Mouse (Mus musculus) midbrain, embryonic 11.5 days (tissue): ENCODE data around the gene Rpl36. TPM values are rescaled to one million over a fixed set of nuclear protein-coding genes. Genes with fewer than 3 reads are reported as not detected.
"Not testable (repeated sequence)": the region's sequence is repeated elsewhere in the genome, so short reads cannot be mapped to it uniquely, and the experiment has no call there.

ENCODE experiments used
- ATAC-seq: fragments of 200-750 bp; cut with Nextera tagmentation; 2 replicates; pipeline ENCODE4 v1.8.0; 2017; ENCODE audit warnings: moderate TSS enrichment, moderate library complexity; ENCODE audit not compliant: low FRiP score
- DNase-seq: peaks from one replicate; pipeline ENCODE4 v3.0.0; 2015; ENCODE audit warnings: low spot score; ENCODE audit errors: missing footprints
- H3K27ac ChIP-seq: fragments of 300-500 bp; sonication (generic); 2 replicates; pipeline ENCODE4 v1.5.1; 2014; ENCODE audit warnings: low read depth, low read length
- H3K27me3 ChIP-seq: fragments of 300-500 bp; sonication (generic); 2 replicates; pipeline ENCODE4 v1.6.1; 2014; ENCODE audit warnings: mild to moderate bottlenecking, low read length, moderate library complexity, mixed read lengths; ENCODE audit not compliant: control insufficient read depth, insufficient read depth
- H3K36me3 ChIP-seq: fragments of 300-500 bp; sonication (generic); 2 replicates; pipeline ENCODE4 v1.6.1; 2014; ENCODE audit warnings: mild to moderate bottlenecking, low read length, moderate library complexity, mixed read lengths; ENCODE audit not compliant: control insufficient read depth, insufficient read depth
- H3K4me1 ChIP-seq: fragments of 300-500 bp; sonication (generic); 2 replicates; pipeline ENCODE4 v1.6.1; 2014; ENCODE audit warnings: low read length; ENCODE audit not compliant: control insufficient read depth, insufficient read depth
- H3K4me2 ChIP-seq: fragments of 300-500 bp; sonication (generic); 2 replicates; pipeline ENCODE4 v1.6.1; 2014; ENCODE audit warnings: mild to moderate bottlenecking, moderate library complexity
- H3K4me3 ChIP-seq: fragments of 300-500 bp; sonication (generic); 2 replicates; pipeline ENCODE4 v1.5.1; 2014; ENCODE audit warnings: low read depth, low read length
- H3K9ac ChIP-seq: fragments of 300-500 bp; sonication (generic); 2 replicates; pipeline ENCODE4 v1.6.1; 2014; ENCODE audit warnings: low read length
- H3K9me3 ChIP-seq: fragments of 300-500 bp; sonication (generic); 2 replicates; pipeline ENCODE4 v1.6.1; 2016; ENCODE audit warnings: low read length; ENCODE audit not compliant: control insufficient read depth
- WGBS: fragments of 180-500 bp; shearing (Covaris S2); extraction: QIAGEN DNeasy Blood & Tissue Kit; methylation state at CpG from one replicate; pipeline ENCODE4 v1.1.7; 2014; 5-methylcytosine and 5-hydroxymethylcytosine counted together
- polyA plus RNA-seq: library from polyadenylated mRNA; unstranded; fragments of >200 nt; fragmentation: Nextera tagmentation; extraction: Ambion mirVana; gene quantifications from 2 replicates; pipeline ENCODE4 v1.2.1, GENCODE M21; 2014

Rpl36 gene
- polyA plus RNA-seq, 1 experiment from 2014 or later = 1,332 TPM

- Histone ChIP-seq H3K9ac (peak within 1 kb of the TSS; percentile 21), H3K9me3 (no peaks in the 10 kb centered on the region), H3K36me3 (no peaks in the 10 kb centered on the region), H3K4me2 (peak within 1 kb of the TSS; percentile 59), H3K4me1 (peaks cover 10% of the 10 kb centered on the region), H3K27me3 (no peaks in the 10 kb centered on the region), H3K27ac (no peak within 1 kb of the TSS), H3K4me3 (peak within 1 kb of the TSS; percentile 87)
- WGBS = 11% methylated on average over 26 of the region's 26 CpGs
- ATAC-seq (peak; percentile 47), DNase-seq (peak; percentile 92)
Observed at GRCm38 (mm10) chr17:56627530-56628277, 14.5 kb downstream of the Rpl36 start, which contains the start of gene Catsperd. TSS of gene Catsperd (plus strand) at chr17:56628143.

DNA sequence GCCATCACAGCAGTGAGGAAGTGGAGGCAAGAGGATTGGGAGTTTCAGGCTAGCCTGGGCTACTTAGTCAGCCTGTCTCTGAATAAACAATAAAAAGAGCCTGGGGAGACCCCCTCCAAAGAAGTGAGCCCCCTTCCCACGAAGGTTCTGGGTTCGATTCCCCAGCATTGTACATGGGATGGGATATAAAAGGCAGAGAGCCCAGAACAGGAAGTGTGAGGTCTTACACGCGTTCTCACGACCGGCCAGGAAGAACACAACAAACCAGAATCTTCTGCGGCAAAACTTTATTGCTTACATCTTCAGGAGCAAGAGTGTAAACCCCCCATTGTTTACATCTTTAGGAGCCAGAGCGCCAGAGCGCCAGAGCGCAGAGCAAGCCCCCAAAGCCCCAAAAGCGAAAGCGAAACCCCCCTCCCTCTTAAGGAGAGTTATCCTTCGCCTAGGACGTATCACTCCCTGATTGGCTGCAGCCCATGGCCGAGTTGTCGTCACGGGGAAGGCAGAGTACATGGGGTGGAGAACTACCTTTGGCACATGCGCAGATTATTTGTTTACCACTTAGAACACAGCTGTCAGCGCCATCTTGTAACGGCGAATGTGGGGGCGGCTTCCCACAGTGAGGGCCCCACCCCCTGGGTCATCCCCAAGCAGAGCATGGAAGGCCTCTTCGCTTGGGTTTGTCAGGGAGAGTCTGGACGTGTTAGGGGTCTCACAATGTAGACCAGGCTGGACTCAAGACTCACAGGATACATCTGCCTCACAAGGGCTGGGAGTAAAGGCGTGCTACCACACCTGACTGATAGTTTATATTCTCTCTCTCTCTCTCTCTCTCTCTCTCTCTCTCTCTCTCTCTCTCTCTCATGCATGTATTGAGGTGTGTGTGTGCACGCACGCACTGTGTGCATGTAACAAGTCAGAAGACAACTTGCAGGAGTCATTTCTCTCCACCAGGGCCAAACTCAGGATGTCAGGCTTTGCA, 16.9 kb downstream of the Rpl36 start:
- not testable (repeated sequence) for H3K4me2 ChIP-seq, H3K27ac ChIP-seq, H3K9me3 ChIP-seq, H3K36me3 ChIP-seq, H3K27me3 ChIP-seq, ATAC-seq, H3K4me1 ChIP-seq, H3K9ac ChIP-seq, H3K4me3 ChIP-seq
- DNase-seq = peak; percentile 54
- 91% methylated on average over 25 of the region's 27 CpGs for WGBS

GRCm38 (mm10) chr17:56631807-56632206, 18.6 kb downstream of the Rpl36 start:
- ATAC-seq = no peak
- no peak overlapping the region for H3K27ac ChIP-seq
- no peak for DNase-seq
- H3K4me1 ChIP-seq = peaks cover 4% of the 10 kb centered on the region
- no peak overlapping the region for H3K4me2 ChIP-seq
- H3K27me3 ChIP-seq = no peaks in the 10 kb centered on the region
- H3K36me3 ChIP-seq = no peaks in the 10 kb centered on the region
- no peaks in the 10 kb centered on the region for H3K9me3 ChIP-seq
- H3K9ac ChIP-seq = no peak overlapping the region
- no peak overlapping the region for H3K4me3 ChIP-seq
- 65% methylated on average over 4 of the region's 4 CpGs for WGBS

GRCm38 (mm10) chr17:56634023-56634422, 20.8 kb downstream of the Rpl36 start:
- no peak overlapping the region for H3K4me2 ChIP-seq
- 88% methylated on average over 6 of the region's 6 CpGs for WGBS
- ATAC-seq (no peak), DNase-seq (no peak)
- H3K4me3 ChIP-seq = no peak overlapping the region
- H3K27me3 ChIP-seq = no peaks in the 10 kb centered on the region
- no peaks in the 10 kb centered on the region for H3K36me3 ChIP-seq
- no peaks in the 10 kb centered on the region for H3K4me1 ChIP-seq
- H3K9me3 ChIP-seq = no peaks in the 10 kb centered on the region
- H3K9ac ChIP-seq = no peak overlapping the region
- H3K27ac ChIP-seq = no peak overlapping the region

DNA sequence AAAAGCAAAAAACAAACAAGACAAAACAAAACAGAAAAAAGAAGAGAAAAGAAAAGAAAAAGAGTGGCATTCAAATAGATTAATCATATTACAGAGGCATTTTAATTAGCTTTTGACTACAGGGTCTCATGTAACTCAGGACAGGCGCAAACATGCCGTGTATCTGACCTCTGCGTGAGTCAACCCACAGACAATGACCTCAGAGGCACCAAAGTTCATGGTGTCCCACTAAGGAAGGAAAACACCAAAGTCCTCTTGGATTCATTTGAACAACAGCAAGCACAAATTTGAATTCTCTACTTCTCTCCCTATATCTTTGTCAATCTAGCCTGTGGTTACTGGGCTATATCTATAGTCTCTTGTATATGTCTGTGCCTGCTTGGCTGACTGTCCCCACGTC, 30.0 kb downstream of the Rpl36 start:
- H3K9me3 ChIP-seq = no peaks in the 10 kb centered on the region
- no peak for DNase-seq
- H3K4me1 ChIP-seq = no peaks in the 10 kb centered on the region
- no peak overlapping the region for H3K4me2 ChIP-seq
- H3K27me3 ChIP-seq = no peaks in the 10 kb centered on the region
- no peak overlapping the region for H3K27ac ChIP-seq
- 85% methylated on average over 4 of the region's 4 CpGs for WGBS
- H3K36me3 ChIP-seq = no peaks in the 10 kb centered on the region
- no peak for ATAC-seq
- H3K4me3 ChIP-seq = no peak overlapping the region
- H3K9ac ChIP-seq = no peak overlapping the region

DNA sequence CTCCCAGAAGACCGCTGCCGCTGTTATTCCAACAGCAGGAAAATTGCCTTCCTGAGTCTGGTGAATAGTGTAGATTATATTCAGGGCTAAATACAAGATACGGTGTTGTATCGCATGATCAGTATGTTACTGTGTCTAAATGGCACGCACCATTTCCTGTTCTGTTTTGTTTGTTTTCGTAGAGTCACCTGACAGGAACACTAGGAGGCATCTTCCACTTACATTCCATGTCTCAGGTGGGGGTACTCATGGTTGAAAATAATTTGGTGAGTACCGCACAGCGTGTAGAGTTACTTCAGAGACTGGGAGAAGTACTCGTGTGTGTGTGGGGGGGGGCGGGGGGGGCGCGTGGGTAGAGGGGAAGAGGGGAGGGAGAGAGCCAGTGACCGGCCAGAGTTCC, 34.3 kb downstream of the Rpl36 start:
- H3K9me3 ChIP-seq = no peaks in the 10 kb centered on the region
- no peak overlapping the region for H3K9ac ChIP-seq
- no peak for DNase-seq
- no peaks in the 10 kb centered on the region for H3K4me1 ChIP-seq
- 82% methylated on average over 10 of the region's 13 CpGs for WGBS
- no peaks in the 10 kb centered on the region for H3K27me3 ChIP-seq
- no peaks in the 10 kb centered on the region for H3K36me3 ChIP-seq
- H3K4me2 ChIP-seq = no peak overlapping the region
- no peak overlapping the region for H3K4me3 ChIP-seq
- no peak overlapping the region for H3K27ac ChIP-seq
- no peak for ATAC-seq

DNA sequence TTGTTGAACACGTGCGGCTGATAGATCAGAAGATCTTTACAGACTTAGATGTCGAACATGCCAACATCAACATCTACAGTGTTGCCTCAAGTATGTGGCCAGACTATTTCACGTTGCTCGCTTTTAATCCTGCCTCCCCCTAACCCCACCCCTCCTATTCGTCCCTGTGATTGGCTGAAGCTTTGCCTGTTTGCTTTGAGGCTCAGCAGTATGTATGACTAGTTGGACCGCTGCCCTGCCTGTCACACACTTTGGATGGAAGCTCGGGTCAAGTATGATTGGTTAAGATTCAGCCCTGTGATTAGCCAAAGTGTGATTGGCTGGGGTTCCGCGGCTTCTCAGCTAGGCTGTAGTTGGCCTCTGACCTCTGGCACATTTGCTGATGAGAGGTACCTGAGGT, 38.6 kb downstream of the Rpl36 start:
- 38% methylated on average over 10 of the region's 10 CpGs for WGBS
- no peaks in the 10 kb centered on the region for H3K4me1 ChIP-seq
- H3K9me3 ChIP-seq = no peaks in the 10 kb centered on the region
- no peak for ATAC-seq
- no peaks in the 10 kb centered on the region for H3K27me3 ChIP-seq
- no peak overlapping the region for H3K27ac ChIP-seq
- H3K36me3 ChIP-seq = no peaks in the 10 kb centered on the region
- H3K9ac ChIP-seq = no peak overlapping the region
- H3K4me3 ChIP-seq = no peak overlapping the region
- DNase-seq = no peak
- no peak overlapping the region for H3K4me2 ChIP-seq

GRCm38 (mm10) chr17:56654771-56655170, 41.6 kb downstream of the Rpl36 start:
- Histone ChIP-seq H3K36me3 (no peaks in the 10 kb centered on the region), H3K27me3 (no peaks in the 10 kb centered on the region), H3K27ac (no peak overlapping the region), H3K4me2 (no peak overlapping the region), H3K9me3 (no peaks in the 10 kb centered on the region), H3K4me1 (no peaks in the 10 kb centered on the region), H3K4me3 (no peak overlapping the region), H3K9ac (no peak overlapping the region)
- 66% methylated on average over 2 of the region's 2 CpGs for WGBS
- no peak for ATAC-seq
- no peak for DNase-seq

- no peak overlapping the region for H3K4me3 ChIP-seq
- H3K4me1 ChIP-seq = no peaks in the 10 kb centered on the region
- no peak overlapping the region for H3K9ac ChIP-seq
- DNase-seq = no peak
- no peaks in the 10 kb centered on the region for H3K36me3 ChIP-seq
- no peak for ATAC-seq
- H3K9me3 ChIP-seq = no peaks in the 10 kb centered on the region
- 87% methylated on average over 3 of the region's 3 CpGs for WGBS
- no peak overlapping the region for H3K27ac ChIP-seq
- H3K27me3 ChIP-seq = no peaks in the 10 kb centered on the region
- H3K4me2 ChIP-seq = no peak overlapping the region
Observed at GRCm38 (mm10) chr17:56655311-56655710, 42.1 kb downstream of the Rpl36 start.
